Mouse (Mus musculus): ENCODE data around the gene Cpz. TPM values are rescaled to one million over a fixed set of nuclear protein-coding genes. Genes with fewer than 3 reads are reported as not detected.

The Cpz gene
- total and polyA plus RNA-seq, 3 experiments: 0.10 TPM; not detected in 2

GRCm38 (mm10) chr5:35454187-35454800 is 71.2 kb downstream of the Cpz start:
- Histone ChIP-seq H3K9ac (ENCODE audit: control insufficient read depth, low read depth, low read length, poor library complexity, severe bottlenecking) (no peak overlapping the region), H3K36me3 (ENCODE audit: control insufficient read depth in 1 of 2, insufficient read depth in 2 of 2, low read length in 2 of 2) (no peaks in the 10 kb centered on the region), H3K4me1 (ENCODE audit: control insufficient read depth in 1 of 2, insufficient read depth in 2 of 2, low read length in 2 of 2) (no peaks in the 10 kb centered on the region), H3K27me3 (ENCODE audit: control insufficient read depth in 1 of 2, insufficient read depth in 2 of 2, low read length in 2 of 2) (no peaks in the 10 kb centered on the region), H3K79me2 (ENCODE audit: control insufficient read depth, insufficient read depth, low read length, poor library complexity) (no peaks in the 10 kb centered on the region), H3K9me3 (replicated peaks; ENCODE audit: insufficient read depth, low read length) (no peaks in the 10 kb centered on the region), H3K27ac (ENCODE audit: control insufficient read depth, low read depth, low read length) (no peak overlapping the region), H3K4me3 (ENCODE audit: control insufficient read depth in 1 of 2, insufficient read depth in 1 of 2, low read depth in 2 of 2, low read length in 2 of 2) (no peak overlapping the region)
- DNase-seq (ENCODE audit: low read depth, low spot score): no peak
- TF ChIP-seq RAD21 (IDR thresholded peaks at IDR 0.05; ENCODE audit: low read depth, low read length): no peak
- TF ChIP-seq GATA1 (IDR thresholded peaks at IDR 0.05; ENCODE audit: low read depth, low read length): no peak
- no peak for TF ChIP-seq USF1 (IDR thresholded peaks at IDR 0.05; ENCODE audit: low read depth, low read length)
- TF ChIP-seq E2F4 (IDR thresholded peaks at IDR 0.05; ENCODE audit: borderline replicate concordance, low read depth, low read length): no peak
- TF ChIP-seq EP300 (IDR thresholded peaks at IDR 0.05; ENCODE audit: low read depth in 1 of 2, low read length in 2 of 2): no peak
- no peak for TF ChIP-seq MYC (IDR thresholded peaks at IDR 0.05; ENCODE audit: low read depth, low read length)
- no peak for TF ChIP-seq USF2 (IDR thresholded peaks at IDR 0.05; ENCODE audit: borderline replicate concordance in 1 of 2, insufficient read depth in 1 of 2, low read depth in 1 of 2, low read length in 2 of 2)
- no peak for TF ChIP-seq MEF2A (IDR thresholded peaks at IDR 0.05; ENCODE audit: extremely low read depth, insufficient replicate concordance, low read depth, low read length, poor library complexity, severe bottlenecking)

Other genes with a start within 250 kb of the Cpz start
- gene Adra2c, start 247.4 kb downstream of the Cpz start, total RNA-seq (2012; rRNA removed): not detected in 2 replicates
- gene Adra2c, start 247.4 kb downstream of the Cpz start, polyA plus RNA-seq (2012; ENCODE audit: insufficient read depth in 1 of 2, insufficient read length in 2 of 2, low read depth in 1 of 2, low replicate concordance in 2 of 2, missing spikeins in 1 of 2): not detected
- not detected in 2 replicates for gene Hmx1, start 136.6 kb downstream of the Cpz start, total RNA-seq (2012; rRNA removed)
- gene Hmx1, start 136.6 kb downstream of the Cpz start, polyA plus RNA-seq (2012; ENCODE audit: insufficient read depth in 1 of 2, insufficient read length in 2 of 2, low read depth in 1 of 2, low replicate concordance in 2 of 2, missing spikeins in 1 of 2): not detected
- gene Trmt44, start 49.4 kb upstream of the Cpz start, total RNA-seq (2012; rRNA removed): 13.1 and 16.6 TPM in 2 replicates
- 10 to 100 TPM in 1 of 2 experiments, not detected in 1; 14.3 TPM for gene Trmt44, start 49.4 kb upstream of the Cpz start, polyA plus RNA-seq (2012; ENCODE audit: insufficient read depth in 1 of 2, insufficient read length in 2 of 2, low read depth in 1 of 2, low replicate concordance in 2 of 2, missing spikeins in 1 of 2)
- 3.9 and 6.5 TPM in 2 replicates for gene Acox3, start 57.3 kb upstream of the Cpz start, total RNA-seq (2012; rRNA removed)
- gene Acox3, start 57.3 kb upstream of the Cpz start, polyA plus RNA-seq (2012; ENCODE audit: insufficient read depth in 1 of 2, insufficient read length in 2 of 2, low read depth in 1 of 2, low replicate concordance in 2 of 2, missing spikeins in 1 of 2): 10 to 100 TPM in 1 of 2 experiments, not detected in 1; 11.4 TPM
- gene Htra3, start 154.1 kb upstream of the Cpz start, total RNA-seq (2012; rRNA removed): not detected in 2 replicates
- not detected for gene Htra3, start 154.1 kb upstream of the Cpz start, polyA plus RNA-seq (2012; ENCODE audit: insufficient read depth in 1 of 2, insufficient read length in 2 of 2, low read depth in 1 of 2, low replicate concordance in 2 of 2, missing spikeins in 1 of 2)
- not detected in 2 replicates for gene Sh3tc1, start 214.3 kb upstream of the Cpz start, total RNA-seq (2012; rRNA removed)
- gene Sh3tc1, start 214.3 kb upstream of the Cpz start, polyA plus RNA-seq (2012; ENCODE audit: insufficient read depth in 1 of 2, insufficient read length in 2 of 2, low read depth in 1 of 2, low replicate concordance in 2 of 2, missing spikeins in 1 of 2): not detected
- not detected in 2 replicates for gene Ablim2, start 232.2 kb upstream of the Cpz start, total RNA-seq (2012; rRNA removed)
- not detected for gene Ablim2, start 232.2 kb upstream of the Cpz start, polyA plus RNA-seq (2012; ENCODE audit: insufficient read depth in 1 of 2, insufficient read length in 2 of 2, low read depth in 1 of 2, low replicate concordance in 2 of 2, missing spikeins in 1 of 2)

Measured in MEL (cell line).